Mouse (Mus musculus): Measurements from ENCODE around the gene Atxn1. TPM values are rescaled to one million over a fixed set of nuclear protein-coding genes. Genes with fewer than 3 reads are reported as not detected.

Atxn1 gene
- polyA plus RNA-seq, 1 experiment from 2014 or later = 10.4 TPM

GRCm38 (mm10) chr13:45686309-45686582 lies 278.6 kb downstream of the Atxn1 start:
- peaks cover 7% of the 10 kb centered on the region; the same call in 1 of the 2 replicates for H3K4me1 ChIP-seq (ENCODE audit: control insufficient read depth, insufficient read depth, low read length)
- H3K36me3 ChIP-seq (ENCODE audit: control insufficient read depth, insufficient read depth, low read length) = no peaks in the 10 kb centered on the region
- WGBS = 59% methylated on average over 3 of the region's 3 CpGs
- H3K27ac ChIP-seq (ENCODE audit: low read length) = no peak overlapping the region
- no peaks in the 10 kb centered on the region for H3K27me3 ChIP-seq (ENCODE audit: control insufficient read depth, insufficient read depth, low read depth, low read length)
- no peak overlapping the region for H3K4me2 ChIP-seq (ENCODE audit: low read length)
- H3K9me3 ChIP-seq (replicated peaks; ENCODE audit: control insufficient read depth, low read length, poor library complexity, severe bottlenecking) = no peaks in the 10 kb centered on the region
- no peak overlapping the region for H3K4me3 ChIP-seq (ENCODE audit: low read depth, low read length)
- ATAC-seq = no peak
- H3K9ac ChIP-seq (ENCODE audit: low read depth, low read length) = no peak overlapping the region

- Histone ChIP-seq H3K36me3 (ENCODE audit: control insufficient read depth, insufficient read depth, low read length) (no peaks in the 10 kb centered on the region), H3K27ac (ENCODE audit: low read length) (no peak overlapping the region), H3K4me1 (ENCODE audit: control insufficient read depth, insufficient read depth, low read length) (peaks cover 7% of the 10 kb centered on the region; the same call in 1 of the 2 replicates), H3K9ac (ENCODE audit: low read depth, low read length) (no peak overlapping the region), H3K4me3 (ENCODE audit: low read depth, low read length) (no peak overlapping the region), H3K27me3 (ENCODE audit: control insufficient read depth, insufficient read depth, low read depth, low read length) (no peaks in the 10 kb centered on the region), H3K9me3 (replicated peaks; ENCODE audit: control insufficient read depth, low read length, poor library complexity, severe bottlenecking) (no peaks in the 10 kb centered on the region), H3K4me2 (ENCODE audit: low read length) (no peak overlapping the region)
- ATAC-seq = no peak
- WGBS = 78% methylated on average over 7 of the region's 7 CpGs
These were observed 279.1 kb downstream of the Atxn1 start for GRCm38 (mm10) chr13:45685575-45686308.

- H3K36me3 ChIP-seq (ENCODE audit: control insufficient read depth, insufficient read depth, low read length) = no peaks in the 10 kb centered on the region
- H3K27me3 ChIP-seq (ENCODE audit: control insufficient read depth, insufficient read depth, low read depth, low read length) = no peaks in the 10 kb centered on the region
- H3K9ac ChIP-seq (ENCODE audit: low read depth, low read length) = no peak overlapping the region
- H3K4me3 ChIP-seq (ENCODE audit: low read depth, low read length) = no peak overlapping the region
- H3K27ac ChIP-seq (ENCODE audit: low read length) = no peak overlapping the region
- no peaks in the 10 kb centered on the region for H3K9me3 ChIP-seq (replicated peaks; ENCODE audit: control insufficient read depth, low read length, poor library complexity, severe bottlenecking)
- H3K4me1 ChIP-seq (ENCODE audit: control insufficient read depth, insufficient read depth, low read length) = 0 out of 2 replicates have a peak, but pooled peaks cover 2% of the 10 kb centered on the region
- WGBS = 63% methylated on average over 4 of the region's 4 CpGs
- no peak overlapping the region for H3K4me2 ChIP-seq (ENCODE audit: low read length)
- no peak for ATAC-seq
These were observed 279.9 kb downstream of the Atxn1 start for GRCm38 (mm10) chr13:45684891-45685311.

GRCm38 (mm10) chr13:45683991-45684390 lies 280.8 kb downstream of the Atxn1 start:
- Histone ChIP-seq H3K4me2 (ENCODE audit: low read length) (no peak overlapping the region), H3K4me1 (ENCODE audit: control insufficient read depth, insufficient read depth, low read length) (0 out of 2 replicates have a peak, but pooled peaks cover 2% of the 10 kb centered on the region), H3K36me3 (ENCODE audit: control insufficient read depth, insufficient read depth, low read length) (no peaks in the 10 kb centered on the region), H3K9ac (ENCODE audit: low read depth, low read length) (no peak overlapping the region), H3K9me3 (replicated peaks; ENCODE audit: control insufficient read depth, low read length, poor library complexity, severe bottlenecking) (no peaks in the 10 kb centered on the region), H3K27ac (ENCODE audit: low read length) (no peak overlapping the region), H3K27me3 (ENCODE audit: control insufficient read depth, insufficient read depth, low read depth, low read length) (no peaks in the 10 kb centered on the region), H3K4me3 (ENCODE audit: low read depth, low read length) (no peak overlapping the region)
- ATAC-seq = no peak
- 78% methylated on average over 3 of the region's 3 CpGs for WGBS

- 0 out of 2 replicates have a peak, but pooled peaks cover 2% of the 10 kb centered on the region for H3K4me1 ChIP-seq (ENCODE audit: control insufficient read depth, insufficient read depth, low read length)
- no peak overlapping the region for H3K27ac ChIP-seq (ENCODE audit: low read length)
- no peak overlapping the region for H3K4me3 ChIP-seq (ENCODE audit: low read depth, low read length)
- no peak for ATAC-seq
- H3K9me3 ChIP-seq (replicated peaks; ENCODE audit: control insufficient read depth, low read length, poor library complexity, severe bottlenecking) = no peaks in the 10 kb centered on the region
- no peaks in the 10 kb centered on the region for H3K27me3 ChIP-seq (ENCODE audit: control insufficient read depth, insufficient read depth, low read depth, low read length)
- no peaks in the 10 kb centered on the region for H3K36me3 ChIP-seq (ENCODE audit: control insufficient read depth, insufficient read depth, low read length)
- no peak overlapping the region for H3K9ac ChIP-seq (ENCODE audit: low read depth, low read length)
- WGBS = 86% methylated on average over 5 of the region's 5 CpGs
- H3K4me2 ChIP-seq (ENCODE audit: low read length) = no peak overlapping the region
These were observed 283.6 kb downstream of the Atxn1 start for GRCm38 (mm10) chr13:45681196-45681595.

GRCm38 (mm10) chr13:45680651-45681050 lies 284.2 kb downstream of the Atxn1 start:
- H3K9ac ChIP-seq (ENCODE audit: low read depth, low read length) = no peak overlapping the region
- 85% methylated on average over 5 of the region's 5 CpGs for WGBS
- no peaks in the 10 kb centered on the region for H3K36me3 ChIP-seq (ENCODE audit: control insufficient read depth, insufficient read depth, low read length)
- no peaks in the 10 kb centered on the region for H3K9me3 ChIP-seq (replicated peaks; ENCODE audit: control insufficient read depth, low read length, poor library complexity, severe bottlenecking)
- no peak overlapping the region for H3K4me2 ChIP-seq (ENCODE audit: low read length)
- H3K27ac ChIP-seq (ENCODE audit: low read length) = no peak overlapping the region
- ATAC-seq = no peak
- H3K27me3 ChIP-seq (ENCODE audit: control insufficient read depth, insufficient read depth, low read depth, low read length) = no peaks in the 10 kb centered on the region
- H3K4me3 ChIP-seq (ENCODE audit: low read depth, low read length) = no peak overlapping the region
- 0 out of 2 replicates have a peak, but pooled peaks cover 2% of the 10 kb centered on the region for H3K4me1 ChIP-seq (ENCODE audit: control insufficient read depth, insufficient read depth, low read length)

GRCm38 (mm10) chr13:45679096-45679495 lies 285.7 kb downstream of the Atxn1 start:
- Histone ChIP-seq H3K4me1 (ENCODE audit: control insufficient read depth, insufficient read depth, low read length) (no peaks in the 10 kb centered on the region), H3K27ac (ENCODE audit: low read length) (no peak overlapping the region), H3K4me3 (ENCODE audit: low read depth, low read length) (no peak overlapping the region), H3K4me2 (ENCODE audit: low read length) (no peak overlapping the region), H3K9ac (ENCODE audit: low read depth, low read length) (no peak overlapping the region), H3K9me3 (replicated peaks; ENCODE audit: control insufficient read depth, low read length, poor library complexity, severe bottlenecking) (no peaks in the 10 kb centered on the region), H3K27me3 (ENCODE audit: control insufficient read depth, insufficient read depth, low read depth, low read length) (no peaks in the 10 kb centered on the region), H3K36me3 (ENCODE audit: control insufficient read depth, insufficient read depth, low read length) (no peaks in the 10 kb centered on the region)
- no peak for ATAC-seq
- WGBS = 85% methylated on average over 1 of the region's 1 CpGs

- Histone ChIP-seq H3K36me3 (ENCODE audit: control insufficient read depth, insufficient read depth, low read length) (no peaks in the 10 kb centered on the region), H3K27ac (ENCODE audit: low read length) (no peak overlapping the region), H3K4me1 (ENCODE audit: control insufficient read depth, insufficient read depth, low read length) (no peaks in the 10 kb centered on the region), H3K4me2 (ENCODE audit: low read length) (no peak overlapping the region), H3K9me3 (replicated peaks; ENCODE audit: control insufficient read depth, low read length, poor library complexity, severe bottlenecking) (no peaks in the 10 kb centered on the region), H3K4me3 (ENCODE audit: low read depth, low read length) (no peak overlapping the region), H3K9ac (ENCODE audit: low read depth, low read length) (no peak overlapping the region), H3K27me3 (ENCODE audit: control insufficient read depth, insufficient read depth, low read depth, low read length) (no peaks in the 10 kb centered on the region)
- ATAC-seq = no peak
- WGBS = 69% methylated on average over 2 of the region's 2 CpGs
These were observed 292.2 kb downstream of the Atxn1 start for GRCm38 (mm10) chr13:45672628-45673027.

- no peak overlapping the region for H3K27ac ChIP-seq (ENCODE audit: low read length)
- no peak overlapping the region for H3K9ac ChIP-seq (ENCODE audit: low read depth, low read length)
- no peak for ATAC-seq
- H3K27me3 ChIP-seq (ENCODE audit: control insufficient read depth, insufficient read depth, low read depth, low read length) = no peaks in the 10 kb centered on the region
- WGBS = 77% methylated on average over 11 of the region's 11 CpGs
- H3K4me3 ChIP-seq (ENCODE audit: low read depth, low read length) = no peak overlapping the region
- H3K36me3 ChIP-seq (ENCODE audit: control insufficient read depth, insufficient read depth, low read length) = no peaks in the 10 kb centered on the region
- H3K9me3 ChIP-seq (replicated peaks; ENCODE audit: control insufficient read depth, low read length, poor library complexity, severe bottlenecking) = no peaks in the 10 kb centered on the region
- no peak overlapping the region for H3K4me2 ChIP-seq (ENCODE audit: low read length)
- no peaks in the 10 kb centered on the region for H3K4me1 ChIP-seq (ENCODE audit: control insufficient read depth, insufficient read depth, low read length)
These were observed 294.8 kb downstream of the Atxn1 start for GRCm38 (mm10) chr13:45669969-45670368.
